7 mouse cellular contexts compared by ENCODE assay signal in the genomic region with DNA sequence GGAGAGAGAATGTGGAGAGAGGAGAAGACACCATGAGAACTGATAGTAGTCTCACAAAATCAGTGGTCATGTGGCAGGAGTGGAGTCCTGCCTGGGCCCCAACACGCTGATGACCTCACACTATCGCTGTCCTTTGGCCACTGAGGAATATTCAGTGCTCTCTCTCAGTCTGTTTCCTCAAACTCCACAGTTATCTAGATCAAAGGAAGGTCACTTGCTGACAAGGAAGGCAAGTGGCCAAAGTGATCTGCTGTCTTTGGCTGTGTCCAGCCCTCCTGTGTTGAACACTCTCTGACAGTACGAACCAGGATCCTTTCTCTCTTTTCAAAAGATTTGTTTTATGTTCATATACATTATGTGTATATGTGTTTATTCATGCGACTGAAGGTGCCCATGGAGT.
"Had no signal": no experiment of that assay in that cellular context is flagged by ENCODE, and none has a peak within 500 bp of the region (broad histone marks: within the 10 kb centered on the region; RNA-seq: fewer than 3 reads in every experiment).

No protein-coding gene starts in this region.

- DNase-seq: lung, adult 2 months; lung, postnatal 14 days; lung, postnatal 36 days; right cerebral cortex, postnatal 14 days; thymus, adult 2 months; thymus, postnatal 25 days; thymus, postnatal 4 days had no signal
